Mouse (Mus musculus) heart, postnatal 0 days (tissue): ENCODE measurements around the gene Pkn3. TPM values are rescaled to one million over a fixed set of nuclear protein-coding genes. Genes with fewer than 3 reads are reported as not detected.

Experiments used
- ATAC-seq: fragments of 200-750 bp; cut with Nextera tagmentation; 2 replicates; pipeline ENCODE4 v1.8.0; 2017; ENCODE audit warnings: low read depth, moderate number of reproducible peaks, moderate library complexity; ENCODE audit not compliant: insufficient read depth
- DNase-seq: peaks from one replicate; pipeline ENCODE4 v3.0.0-alpha.2; 2016; ENCODE audit warnings: low spot score
- H3K27ac ChIP-seq: fragments of 300-500 bp; sonication (generic); 2 replicates; pipeline ENCODE4 v1.5.1; 2014; ENCODE audit warnings: low read depth, mild to moderate bottlenecking
- H3K27me3 ChIP-seq: fragments of 300-500 bp; sonication (generic); 2 replicates; pipeline ENCODE4 v1.6.1; 2014; ENCODE audit warnings: low read length, mixed read lengths; ENCODE audit not compliant: control insufficient read depth, insufficient read depth
- H3K36me3 ChIP-seq: fragments of 300-500 bp; sonication (generic); replicated peaks from 2 replicates; pipeline ENCODE4 v1.6.1; 2014; ENCODE audit warnings: low read length, mixed read lengths; ENCODE audit not compliant: control insufficient read depth, insufficient read depth
- H3K4me1 ChIP-seq: fragments of 300-500 bp; sonication (generic); 2 replicates; pipeline ENCODE4 v1.6.1; 2014; ENCODE audit warnings: antibody characterized with exemption; ENCODE audit not compliant: control insufficient read depth, insufficient read depth
- H3K4me2 ChIP-seq: fragments of 300-500 bp; sonication (generic); 2 replicates; pipeline ENCODE4 v1.6.1; 2014; ENCODE audit warnings: low read depth, mild to moderate bottlenecking, low read length, moderate library complexity
- H3K4me3 ChIP-seq: fragments of 300-500 bp; sonication (generic); 2 replicates; pipeline ENCODE4 v1.5.1; 2014; ENCODE audit warnings: low read depth, low read length
- H3K9ac ChIP-seq: fragments of 300-500 bp; sonication (generic); replicated peaks from 2 replicates; pipeline ENCODE4 v1.6.1; 2014; ENCODE audit warnings: low read depth, low read length, mixed read lengths
- H3K9me3 ChIP-seq: fragments of 300-500 bp; sonication (generic); replicated peaks from 2 replicates; pipeline ENCODE4 v1.6.1; 2016; ENCODE audit warnings: low read length; ENCODE audit not compliant: control insufficient read depth
- CTCF ChIP-seq: IDR thresholded peaks from 2 replicates; pipeline ENCODE4 v1.5.1; 2016; ENCODE audit warnings: antibody characterized with exemption, control low read depth, low read depth
- EP300 ChIP-seq: IDR thresholded peaks from 2 replicates; pipeline ENCODE4 v1.6.1; 2016; ENCODE audit warnings: antibody characterized with exemption, low read depth
- WGBS: fragments of 180-500 bp; shearing (Covaris S2); extraction: QIAGEN DNeasy Blood & Tissue Kit; methylation state at CpG from one replicate; pipeline ENCODE4 v1.1.7; 2014; 5-methylcytosine and 5-hydroxymethylcytosine counted together
- polyA plus RNA-seq: library from polyadenylated mRNA; unstranded; fragments of >200 nt; fragmentation: Nextera tagmentation; extraction: Ambion mirVana; gene quantifications from 2 replicates; pipeline ENCODE4 v1.2.1, GENCODE M21; 2015
- total RNA-seq: library from RNA; depleted of rRNA; stranded (reverse); fragments of >200 nt; gene quantifications from 2 replicates; pipeline ENCODE4 v1.2.3, GENCODE M21; 2014; ENCODE audit warnings: low replicate concordance

Pkn3 gene
- total and polyA plus RNA-seq, 2 experiments from 2014 or later = 5.7 to 18.9 TPM

- DNase-seq = no peak
- WGBS = 38% methylated on average over 6 of the region's 6 CpGs
- H3K27ac ChIP-seq = no peak overlapping the region
- no peaks in the 10 kb centered on the region for H3K9me3 ChIP-seq
- peak overlapping the region; percentile 78; the same call in 1 of the 2 replicates for H3K4me2 ChIP-seq
- no peak for ATAC-seq
- 0 out of 2 replicates have a peak, but pooled peaks cover 6% of the 10 kb centered on the region for H3K4me1 ChIP-seq
- TF ChIP-seq CTCF = no peak
- 0 out of 2 replicates have a peak, but pooled peaks cover 3% of the 10 kb centered on the region for H3K36me3 ChIP-seq
- no peaks in the 10 kb centered on the region for H3K27me3 ChIP-seq
- H3K4me3 ChIP-seq = peak overlapping the region; percentile 68; the same call in 1 of the 2 replicates
- H3K9ac ChIP-seq = peak overlapping the region; percentile 57; the same call in 1 of the 2 replicates
Observed at GRCm38 (mm10) chr2:30092280-30092918, 14.9 kb downstream of the Pkn3 start.

DNA sequence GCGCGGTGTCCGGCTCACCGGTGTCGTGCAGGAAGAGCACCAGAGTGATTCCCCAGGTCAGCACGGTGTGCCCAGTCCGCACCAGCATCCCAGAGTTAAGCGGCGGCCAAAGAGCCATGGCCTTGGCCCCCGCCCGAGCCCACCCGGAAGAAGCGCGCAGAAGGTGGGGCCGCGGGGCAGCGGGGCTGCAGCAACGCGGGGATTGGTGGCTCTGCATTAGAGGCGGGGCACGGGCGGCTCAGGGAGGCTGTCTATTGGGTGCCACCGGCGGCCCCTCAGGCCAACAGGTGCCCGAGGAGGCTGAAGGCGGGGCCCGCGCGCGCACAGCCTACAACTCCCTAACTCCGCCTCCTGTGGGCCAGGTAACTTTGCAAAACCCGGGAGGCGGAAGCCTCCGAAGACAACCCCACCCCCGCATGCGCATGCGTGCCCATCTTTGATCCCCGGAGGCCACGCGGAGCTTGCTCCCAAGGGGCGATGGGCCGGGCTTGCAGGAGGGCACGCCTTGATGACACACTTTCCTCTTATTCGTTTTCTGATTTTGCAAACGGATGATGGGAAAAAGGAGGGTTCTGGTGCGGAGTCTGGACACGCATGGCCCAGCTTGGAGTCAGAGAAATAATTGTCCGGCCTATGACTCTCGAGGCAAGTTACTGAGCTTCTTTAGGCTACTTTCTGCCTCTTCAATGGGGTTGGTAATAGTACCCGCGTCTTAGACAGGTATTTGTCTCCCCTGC is 16.2 kb downstream of the Pkn3 start, which contains the start of gene Zdhhc12:
Gene Zdhhc12 (minus strand): TSS at position 178 of the 737 bp plus-strand sequence.
- peak within 1 kb of the TSS; percentile 57 for H3K9ac ChIP-seq
- DNase-seq (peak; percentile 95), ATAC-seq (peak; percentile 97)
- TF ChIP-seq EP300 (no peak), CTCF (no peak)
- H3K4me1 ChIP-seq = 0 out of 2 replicates have a peak, but pooled peaks cover 6% of the 10 kb centered on the region
- no peaks in the 10 kb centered on the region for H3K9me3 ChIP-seq
- H3K27ac ChIP-seq = peak within 1 kb of the TSS; percentile 3; the same call in 1 of the 2 replicates
- H3K4me3 ChIP-seq = peak within 1 kb of the TSS; percentile 68
- H3K36me3 ChIP-seq = peaks cover 3% of the 10 kb centered on the region; the same call in 1 of the 2 replicates
- under 1% methylated on average over 48 of the region's 51 CpGs for WGBS
- H3K27me3 ChIP-seq = no peaks in the 10 kb centered on the region
- peak within 1 kb of the TSS; percentile 78 for H3K4me2 ChIP-seq

GRCm38 (mm10) chr2:30094208-30094588 is 16.7 kb downstream of the Pkn3 start:
- 3% methylated on average over 13 of the region's 13 CpGs for WGBS
- H3K4me1 ChIP-seq = 0 out of 2 replicates have a peak, but pooled peaks cover 6% of the 10 kb centered on the region
- peak overlapping the region; percentile 57; the same call in 1 of the 2 replicates for H3K9ac ChIP-seq
- H3K9me3 ChIP-seq = no peaks in the 10 kb centered on the region
- H3K27ac ChIP-seq = peak overlapping the region; percentile 3; the same call in 1 of the 2 replicates
- peaks cover 5% of the 10 kb centered on the region; the same call in 1 of the 2 replicates for H3K36me3 ChIP-seq
- no peak for DNase-seq
- TF ChIP-seq EP300 = no peak
- TF ChIP-seq CTCF = no peak
- peak overlapping the region; percentile 78 for H3K4me2 ChIP-seq
- no peak for ATAC-seq
- H3K27me3 ChIP-seq = no peaks in the 10 kb centered on the region
- H3K4me3 ChIP-seq = peak overlapping the region; percentile 68

DNA sequence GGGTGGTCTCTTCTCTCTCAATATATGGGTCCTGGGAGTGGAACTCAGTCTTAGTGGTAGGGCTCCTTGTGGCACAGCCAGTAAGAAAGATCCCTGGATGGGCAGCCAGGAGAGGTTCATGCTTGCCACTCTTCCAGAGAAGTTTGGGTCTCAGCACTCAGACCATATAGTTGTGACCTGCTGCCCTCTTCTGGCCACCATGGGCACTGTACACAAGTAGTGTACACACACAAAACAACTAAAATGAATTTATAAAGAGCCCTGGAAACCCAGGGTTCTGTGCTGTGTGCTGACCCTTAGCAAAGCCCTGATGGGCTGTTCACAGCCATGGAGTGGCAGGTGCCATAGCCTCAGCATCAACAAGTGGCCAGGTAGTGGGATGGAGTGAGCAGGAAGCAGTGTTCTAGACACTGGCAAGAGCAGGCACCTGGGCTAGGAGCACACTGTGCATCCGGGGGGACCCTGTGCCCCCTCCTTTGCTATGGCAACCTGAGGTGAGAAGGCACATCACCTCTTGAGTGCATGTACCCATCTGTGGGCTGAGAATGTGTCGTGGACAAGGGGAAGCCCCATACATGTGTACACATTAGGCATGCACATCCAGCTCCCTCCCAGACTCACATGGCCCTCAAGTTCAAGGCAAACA is 18.5 kb downstream of the Pkn3 start:
- TF ChIP-seq CTCF (peak; percentile 64), EP300 (no peak)
- ATAC-seq = no peak
- H3K36me3 ChIP-seq = peaks cover 17% of the 10 kb centered on the region
- H3K27ac ChIP-seq = no peak overlapping the region
- 83% methylated on average over 2 of the region's 2 CpGs for WGBS
- no peak overlapping the region for H3K4me3 ChIP-seq
- DNase-seq = peak; percentile 54
- H3K4me1 ChIP-seq = 0 out of 2 replicates have a peak, but pooled peaks cover 6% of the 10 kb centered on the region
- no peaks in the 10 kb centered on the region for H3K27me3 ChIP-seq
- H3K4me2 ChIP-seq = no peak overlapping the region
- H3K9ac ChIP-seq = no peak overlapping the region
- no peaks in the 10 kb centered on the region for H3K9me3 ChIP-seq

DNA sequence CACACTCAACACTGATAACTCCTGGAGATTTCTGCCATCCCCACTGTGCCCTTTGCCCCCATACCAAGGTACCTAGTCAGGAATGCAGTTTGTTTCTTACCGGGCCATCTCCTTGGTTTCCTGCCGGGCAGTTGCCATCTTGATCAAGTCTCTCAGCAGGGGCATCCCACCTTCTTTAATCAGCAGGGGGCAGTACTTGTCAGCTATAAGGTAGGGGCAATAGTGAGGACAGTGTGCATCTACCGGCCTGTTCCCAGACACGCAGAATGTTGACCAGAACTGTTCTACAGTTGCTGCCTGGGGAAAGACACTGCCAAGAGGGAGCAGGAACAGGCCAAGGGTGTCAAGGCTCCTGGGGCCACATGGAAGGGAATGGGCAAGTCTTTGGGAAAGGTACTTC is 22.7 kb downstream of the Pkn3 start:
- DNase-seq (no peak), ATAC-seq (no peak)
- no peaks in the 10 kb centered on the region for H3K4me1 ChIP-seq
- no peak for TF ChIP-seq CTCF
- TF ChIP-seq EP300 = no peak
- no peak overlapping the region for H3K9ac ChIP-seq
- WGBS = 60% methylated on average over 4 of the region's 4 CpGs
- no peak overlapping the region for H3K4me3 ChIP-seq
- no peak overlapping the region for H3K27ac ChIP-seq
- no peaks in the 10 kb centered on the region for H3K9me3 ChIP-seq
- H3K27me3 ChIP-seq = no peaks in the 10 kb centered on the region
- no peak overlapping the region for H3K4me2 ChIP-seq
- peaks cover 45% of the 10 kb centered on the region for H3K36me3 ChIP-seq
